Mouse (Mus musculus) liver, adult (tissue): ENCODE data around the gene Adprm.

Experiments
- GATA4 ChIP-seq: IDR thresholded peaks from 2 replicates; pipeline ENCODE4 v1.6.1; 2014; ENCODE audit warnings: mild to moderate bottlenecking, low read length; ENCODE audit not compliant: insufficient replicate concordance

Gene Adprm

DNA sequence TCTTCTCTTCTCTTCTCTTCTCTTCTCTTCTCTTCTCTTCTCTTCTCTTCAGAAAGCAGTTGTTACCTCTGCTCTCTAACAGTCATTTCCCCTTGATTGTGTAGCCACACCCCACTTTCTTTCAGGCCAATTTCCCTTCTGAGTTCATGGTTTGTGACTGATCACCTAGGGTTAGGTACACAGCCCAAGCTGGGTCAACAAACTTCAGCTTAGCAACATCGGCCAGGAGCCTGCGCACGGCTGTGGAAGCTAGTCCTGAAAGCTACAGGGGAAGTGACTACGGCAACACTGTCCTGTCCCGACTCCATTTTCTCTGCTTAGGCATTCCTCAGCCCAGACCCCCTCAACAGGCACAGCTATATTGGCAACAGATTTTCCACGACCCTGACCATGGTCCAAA, 7.4 kb downstream of the Adprm start:
- no peak for TF ChIP-seq GATA4

DNA sequence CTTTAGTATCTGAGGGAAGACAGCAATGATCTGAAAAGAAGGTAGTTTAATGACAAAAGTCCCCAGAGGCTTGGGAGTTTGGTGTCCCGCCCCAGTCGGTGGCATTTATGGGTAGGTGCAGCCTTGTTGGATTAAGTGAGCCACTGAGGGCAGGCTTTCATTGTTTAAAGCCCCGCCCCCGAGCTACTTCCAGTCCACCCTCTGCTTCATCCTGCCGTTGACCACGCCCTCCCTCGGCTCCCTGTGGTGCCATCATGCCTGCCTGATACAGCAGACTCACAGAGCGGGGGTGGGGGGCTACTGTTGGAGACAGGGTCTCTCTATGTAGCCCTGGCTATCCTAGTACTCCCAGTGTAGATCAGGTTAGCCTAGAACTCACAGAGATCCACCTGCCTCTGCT, 9.4 kb downstream of the Adprm start:
- no peak for TF ChIP-seq GATA4

DNA sequence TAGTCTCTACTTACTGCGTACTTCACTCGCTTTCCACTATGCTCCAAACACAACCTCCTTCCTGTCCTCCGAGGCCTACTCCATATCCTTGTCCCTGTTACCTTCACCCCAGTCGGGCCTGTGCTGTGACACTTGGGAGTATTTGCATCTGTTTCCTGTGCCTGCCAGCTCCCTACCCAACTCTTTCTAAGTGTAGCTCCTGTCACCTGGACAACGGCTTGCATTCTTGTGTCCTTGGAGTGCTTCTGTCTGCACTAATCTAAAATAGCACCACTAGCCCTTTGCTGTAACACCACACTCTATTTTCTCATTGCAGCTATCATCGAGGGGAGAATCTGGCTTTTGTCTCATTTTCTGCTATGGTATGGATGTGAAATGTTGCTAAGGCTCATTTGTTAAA, 11.9 kb downstream of the Adprm start:
- TF ChIP-seq GATA4: no peak

DNA sequence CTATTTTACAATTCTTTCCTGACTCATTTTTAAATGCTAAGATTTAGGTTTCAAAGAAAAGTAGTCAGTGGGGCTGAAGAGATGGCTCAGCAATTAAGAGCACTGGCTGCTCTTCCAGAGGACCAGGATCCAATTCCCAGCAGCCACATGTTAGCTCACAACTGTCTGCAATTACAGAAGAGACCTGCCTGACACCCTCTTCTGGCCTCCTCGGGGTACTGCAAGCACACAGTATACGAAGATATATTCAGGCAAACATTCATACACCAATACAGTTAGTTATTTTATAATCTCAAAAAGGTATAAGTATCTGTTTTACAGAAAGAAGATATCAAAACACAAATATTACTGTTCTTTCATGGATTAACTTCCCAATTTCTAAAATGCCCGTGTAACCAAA, 12.6 kb downstream of the Adprm start:
- no peak for TF ChIP-seq GATA4

DNA sequence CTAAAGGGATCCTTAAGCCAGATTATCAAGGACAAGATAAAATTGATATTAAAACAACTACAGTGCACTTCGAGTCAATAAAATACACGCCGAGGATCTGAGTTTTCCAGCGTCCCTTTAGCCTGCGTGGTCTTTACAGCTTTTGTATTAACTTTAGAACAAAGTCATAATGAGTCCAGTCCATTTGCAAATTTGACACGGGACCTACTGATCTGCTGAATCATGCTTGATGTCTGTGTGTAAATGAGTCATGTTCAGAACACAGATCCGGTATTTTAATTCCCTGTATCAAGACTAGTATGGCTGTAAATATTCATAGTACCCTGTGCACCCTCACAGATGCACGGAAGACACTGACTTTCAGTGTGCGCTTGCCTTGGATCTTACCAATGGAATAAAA, 15.5 kb downstream of the Adprm start:
- no peak for TF ChIP-seq GATA4

DNA sequence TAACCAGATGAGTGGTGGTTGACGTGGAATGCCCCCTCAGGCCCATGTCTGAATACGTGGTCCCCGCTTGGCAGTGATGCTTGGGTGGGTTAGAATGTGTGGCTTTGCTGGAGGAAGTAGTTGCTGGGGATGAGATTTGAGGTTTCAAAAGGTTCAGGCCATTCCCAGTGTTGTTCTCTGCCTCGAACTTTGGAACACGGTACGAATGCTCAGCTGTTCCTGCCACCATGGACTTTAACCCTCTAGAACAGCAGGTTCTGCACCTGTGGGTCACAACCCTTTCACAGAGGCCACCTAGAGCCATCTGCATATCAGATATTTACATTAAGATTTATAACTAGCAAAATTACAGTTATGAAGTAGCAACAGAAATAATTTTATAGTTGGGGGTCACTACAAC, 16.2 kb downstream of the Adprm start:
- no peak; the same call in 1 of the 2 replicates for TF ChIP-seq GATA4

DNA sequence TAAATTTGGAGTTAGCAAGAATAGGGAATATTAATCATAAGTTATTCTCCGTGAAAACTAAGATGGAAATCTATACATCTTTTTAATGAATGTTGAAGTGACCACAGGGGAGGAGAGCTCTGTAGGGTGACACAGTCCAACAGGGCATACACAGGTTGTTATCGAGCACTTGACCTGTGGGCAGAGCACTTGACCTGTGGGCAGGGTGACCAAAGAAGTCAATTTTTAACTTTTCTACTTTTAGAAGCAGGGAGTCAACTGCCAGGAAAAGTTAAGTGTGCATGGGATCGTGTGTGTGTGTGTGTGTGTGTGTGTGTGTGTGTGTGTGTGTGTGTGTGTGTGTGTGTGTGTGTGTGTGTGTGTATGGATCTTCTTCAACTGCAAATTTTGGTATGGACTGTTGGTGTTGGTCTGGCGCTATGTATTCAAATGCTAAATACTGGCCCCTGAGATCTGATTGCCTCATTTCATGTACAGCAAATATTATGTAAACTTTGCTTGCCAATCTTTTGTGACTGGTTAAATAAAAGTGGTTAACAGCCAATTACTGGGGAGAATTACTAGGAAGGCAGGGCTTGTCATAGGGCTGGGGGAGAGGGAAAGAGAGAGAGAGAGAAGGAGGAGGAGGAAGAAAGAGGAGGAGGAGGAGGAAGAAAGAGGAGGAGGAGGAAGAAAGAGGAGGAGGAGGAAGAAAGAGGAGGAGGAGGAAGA, 17.5 kb downstream of the Adprm start:
- no peak for TF ChIP-seq GATA4

DNA sequence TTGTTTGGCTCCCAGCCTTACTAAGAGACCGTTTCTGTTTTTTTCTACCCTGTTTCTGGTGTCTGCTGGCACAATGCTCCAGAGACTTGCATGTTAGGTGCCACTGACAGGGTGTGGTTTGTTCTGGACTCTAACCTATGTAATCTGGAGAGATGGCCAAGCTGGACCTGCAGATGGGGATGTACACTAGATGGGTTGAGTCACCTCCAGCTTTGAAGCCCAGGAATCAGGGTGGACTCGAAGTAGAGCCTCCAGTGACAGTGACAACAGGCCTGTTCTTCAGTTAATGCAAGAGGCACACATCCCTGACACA, 20.8 kb downstream of the Adprm start:
- TF ChIP-seq GATA4: no peak

DNA sequence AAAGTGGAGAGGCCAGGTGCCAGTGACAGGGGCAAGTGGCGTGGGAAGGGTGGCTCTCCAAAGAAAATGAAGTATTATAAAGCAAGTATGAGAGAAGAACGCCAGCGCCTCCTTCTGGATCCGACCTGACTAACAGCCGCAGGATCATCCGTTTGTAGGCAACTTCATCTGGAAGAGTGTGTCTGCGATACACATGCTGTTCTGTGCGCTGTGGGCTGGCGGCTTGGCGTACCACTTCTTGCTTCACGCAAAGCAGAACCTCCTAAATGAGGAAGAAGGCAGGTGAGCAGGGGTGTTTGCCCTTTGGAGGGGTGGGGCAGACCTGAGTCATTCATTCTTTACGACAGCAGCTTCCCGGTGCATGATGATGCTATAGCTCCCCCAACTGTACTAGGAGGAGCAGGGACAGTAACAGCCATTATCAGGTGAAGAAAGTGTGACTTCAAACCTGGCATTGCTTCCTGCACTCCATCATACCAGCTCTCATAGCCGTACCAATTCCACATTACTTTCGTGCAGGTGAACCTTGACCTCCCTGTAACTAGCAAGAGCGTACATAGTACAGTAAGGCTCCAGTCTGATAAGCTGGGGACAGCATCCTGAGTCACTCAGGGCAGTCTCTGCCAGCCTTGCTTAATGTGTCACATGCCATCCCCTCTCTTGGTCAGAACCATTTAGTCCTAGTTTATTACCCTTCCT, 21.3 kb downstream of the Adprm start:
- peak; percentile 68; the same call in 1 of the 2 replicates for TF ChIP-seq GATA4

DNA sequence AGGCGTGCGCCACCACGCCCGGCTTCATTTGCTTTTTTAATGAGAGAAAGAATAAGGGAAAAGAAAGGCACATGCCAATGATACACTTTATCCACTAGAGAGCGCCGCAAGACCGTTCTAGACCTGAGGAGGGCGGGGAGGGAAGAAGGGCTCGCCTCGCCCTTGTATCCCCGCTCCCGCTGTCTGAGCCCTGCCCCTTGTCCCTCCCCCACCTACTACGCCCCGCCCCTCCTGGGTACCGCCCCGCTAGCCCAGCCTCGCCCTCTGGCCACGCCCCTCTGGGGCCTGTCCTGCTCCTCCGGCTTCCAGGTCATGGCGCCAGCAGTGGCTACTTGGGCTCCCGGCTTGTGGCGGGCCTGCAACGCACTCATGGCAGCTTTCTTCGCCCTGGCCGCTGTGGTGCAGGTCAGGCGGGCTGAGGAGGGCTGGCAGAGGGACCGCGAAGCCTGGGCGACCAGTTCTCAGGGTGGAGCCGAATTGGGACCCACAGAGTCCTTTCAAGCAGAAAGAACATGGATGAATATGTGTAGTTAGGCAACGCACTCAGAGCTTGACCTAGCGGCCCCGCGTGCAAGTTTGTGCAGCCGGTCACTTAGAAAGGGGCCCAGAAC, 27.4 kb downstream of the Adprm start, which contains the start of gene Tmem220:
TSS of gene Tmem220 (plus strand) at position 288 of the 611 bp plus-strand sequence.
- no peak for TF ChIP-seq GATA4

DNA sequence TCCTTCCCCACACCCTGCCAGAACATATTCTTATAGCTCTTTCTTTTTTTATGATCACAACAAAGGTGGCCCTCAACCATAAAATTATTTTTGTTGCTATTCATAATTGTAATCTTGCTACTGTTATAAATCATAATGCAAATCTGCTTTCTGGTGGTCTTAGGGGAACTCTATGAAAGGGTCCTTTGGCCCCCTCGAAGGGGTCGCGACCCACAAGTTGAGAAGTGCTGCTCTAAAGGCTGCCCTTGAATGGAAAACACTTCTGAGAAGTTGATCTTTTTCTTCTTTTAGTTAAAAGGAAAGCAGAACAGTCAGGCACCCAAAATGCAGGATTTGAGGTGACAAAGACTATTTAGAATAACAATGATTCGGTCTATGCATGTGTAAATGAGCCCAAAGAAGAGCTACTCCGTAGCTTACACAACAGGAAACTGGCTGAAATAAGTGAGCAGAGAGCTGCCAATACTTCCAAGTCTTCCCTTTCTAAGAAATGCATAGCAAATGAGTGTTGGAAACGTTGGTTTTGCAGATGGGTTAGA, 28.5 kb downstream of the Adprm start:
- TF ChIP-seq GATA4: no peak

DNA sequence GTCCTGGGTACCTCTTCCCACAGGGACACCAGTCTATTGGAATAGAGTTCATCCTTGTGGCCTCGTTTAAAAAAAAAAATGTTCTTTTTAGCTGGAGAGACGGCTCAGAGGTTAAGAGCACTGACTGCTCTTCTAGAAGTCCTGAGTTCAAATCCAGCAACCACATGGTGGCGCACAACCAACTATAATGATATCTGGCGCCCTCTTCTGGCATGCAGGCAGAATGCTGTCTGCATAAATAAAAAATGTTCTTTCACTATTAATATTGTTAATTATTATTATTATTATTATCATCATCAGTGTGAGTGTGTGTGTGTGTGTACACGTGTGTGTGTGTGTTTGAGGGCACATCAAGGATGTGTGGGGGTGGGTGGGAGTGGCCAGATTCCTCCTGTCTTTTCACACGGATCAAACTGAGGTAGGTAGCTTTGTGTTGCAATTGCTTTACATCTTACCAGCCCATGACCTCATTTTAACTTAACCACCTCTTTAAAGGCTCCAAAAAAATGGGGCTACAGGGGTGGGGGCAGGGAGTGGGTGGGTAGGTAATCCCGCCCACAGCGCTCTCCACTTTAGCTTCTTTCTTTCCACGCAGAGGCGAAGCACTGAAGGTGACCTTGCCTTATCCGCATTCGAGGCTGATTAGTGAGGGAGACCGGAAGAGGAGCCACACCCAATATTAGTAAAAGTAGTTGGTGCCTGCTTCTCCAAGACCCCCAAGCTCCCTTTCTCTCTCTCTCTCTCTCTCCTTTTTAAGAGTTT, 29.9 kb downstream of the Adprm start:
- no peak for TF ChIP-seq GATA4

DNA sequence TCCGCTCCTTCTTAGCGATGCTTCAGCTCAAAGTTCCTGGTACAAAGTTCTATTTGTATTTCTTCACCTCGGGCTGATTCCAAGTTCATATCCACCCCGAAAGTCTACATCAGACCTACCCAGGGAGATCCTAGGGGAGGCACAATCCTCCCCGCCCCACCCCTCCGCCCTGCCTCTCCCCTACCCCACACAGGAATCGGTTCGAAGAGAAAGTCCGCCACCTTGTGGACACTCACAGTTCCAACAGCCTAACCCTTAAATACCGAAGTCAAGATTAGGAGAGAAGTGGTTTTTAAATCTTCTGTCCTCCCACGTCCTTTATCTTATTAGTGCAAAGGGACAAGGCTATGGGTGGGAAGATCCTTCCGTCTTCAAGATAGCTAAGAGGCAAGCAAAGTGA, 31.4 kb downstream of the Adprm start:
- TF ChIP-seq GATA4: no peak

DNA sequence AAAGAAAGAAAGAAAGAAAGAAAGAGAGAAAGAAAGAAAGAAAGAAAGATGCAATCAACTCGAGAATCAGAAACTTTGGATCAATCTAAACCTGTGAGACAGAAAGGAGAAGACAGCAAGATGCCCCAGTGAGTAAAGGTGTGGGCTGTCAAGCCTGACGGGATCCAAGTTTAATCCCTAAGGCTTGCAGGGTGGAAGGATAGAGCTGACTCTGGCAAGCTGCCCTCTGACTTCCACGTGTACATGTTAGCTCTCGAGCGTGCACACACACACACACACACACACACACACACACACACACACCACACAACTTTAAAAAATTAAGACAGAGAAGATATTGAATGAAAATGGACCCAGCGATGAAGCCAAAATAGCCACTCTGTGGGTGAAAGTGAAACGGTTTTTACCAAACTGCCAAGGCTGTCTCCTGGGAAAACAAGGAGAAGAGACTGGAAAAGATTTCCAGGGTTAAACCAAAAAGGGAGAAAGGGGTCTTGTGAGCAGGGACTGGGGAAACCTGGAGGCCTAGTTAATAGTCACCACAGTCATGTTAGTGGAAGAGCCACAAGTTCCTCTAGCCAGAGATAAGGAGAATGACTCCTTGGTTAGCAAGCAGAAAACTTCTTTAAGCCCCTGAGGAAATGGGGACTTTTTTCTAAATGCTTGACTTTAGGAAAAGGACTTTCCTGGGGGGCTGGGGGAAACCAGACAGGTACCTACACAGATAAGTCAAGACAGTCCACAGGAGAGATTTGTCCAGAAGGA, 32.5 kb downstream of the Adprm start:
- TF ChIP-seq GATA4: no peak
